Mouse (Mus musculus) liver, adult 2 months (tissue): ENCODE results near the gene Smco2.

ENCODE experiments used
- CTCF ChIP-seq: fragments of 200-500 bp; IDR thresholded peaks from 2 replicates; pipeline ENCODE4 v1.5.1; 2011; ENCODE audit warnings: low read depth, low read length, control low read depth
- POLR2A ChIP-seq: fragments of 200-500 bp; IDR thresholded peaks from 2 replicates; pipeline ENCODE4 v1.6.1; 2011; ENCODE audit warnings: low read length, control low read depth; ENCODE audit not compliant: insufficient read depth; ENCODE audit errors: extremely low read depth

DNA sequence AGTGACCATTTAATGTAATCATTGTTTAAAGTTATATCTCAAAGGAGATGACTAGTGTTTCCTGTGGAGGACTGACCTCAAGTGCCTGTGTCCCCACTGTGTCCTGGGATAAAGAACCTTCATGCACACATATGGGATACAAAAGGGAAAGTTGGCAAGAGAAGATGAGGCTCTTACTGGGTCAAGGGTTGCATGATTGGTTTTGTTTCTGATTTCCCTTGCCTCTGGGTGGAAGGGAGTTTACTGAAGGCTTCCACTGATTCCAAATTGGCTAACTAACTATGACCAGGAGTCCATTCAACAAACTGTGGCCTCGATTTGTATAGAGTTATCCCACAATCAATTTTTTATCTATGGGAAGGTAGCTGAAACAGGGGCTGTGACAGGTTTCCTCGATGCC, 53.7 kb downstream of the Smco2 start:
- TF ChIP-seq CTCF, result no peak
- TF ChIP-seq POLR2A, result no peak
